Mouse (Mus musculus): ENCODE measurements around the gene Ndufaf2. TPM values are rescaled to one million over a fixed set of nuclear protein-coding genes. Genes with fewer than 3 reads are reported as not detected.

Ndufaf2 gene
- total and polyA plus RNA-seq, 3 experiments, result 37.1 to 117 (median 51.2) TPM

- Histone ChIP-seq H3K27ac (ENCODE audit: insufficient read depth, low read depth) (no peak overlapping the region), H3K4me1 (ENCODE audit: control insufficient read depth in 1 of 2, insufficient read depth in 2 of 2) (peaks cover 3 to 34% of the 10 kb centered on the region in 2 experiments; a peak in 3 of 4 replicates), H3K4me3 (replicated peaks in 1 of 3; ENCODE audit: low read depth in 2 of 3, low read length in 2 of 3, poor library complexity in 1 of 3) (no peak overlapping the region), H3K36me3 (replicated peaks in 1 of 2; ENCODE audit: control insufficient read depth in 1 of 2, insufficient read depth in 1 of 2, low read length in 1 of 2) (peaks cover 2 to 10% of the 10 kb centered on the region in 2 experiments), H3K4me2 (ENCODE audit: insufficient read depth, low read depth, poor library complexity, severe bottlenecking) (peak overlapping the region; percentile 72), H3K9ac (ENCODE audit: insufficient read depth, low read depth) (peak overlapping the region; percentile 38), H3K9me3 (replicated peaks; ENCODE audit: low read length) (peaks cover 4% of the 10 kb centered on the region), H3K79me2 (replicated peaks; ENCODE audit: control insufficient read depth, extremely low read depth, insufficient read depth, poor library complexity, severe bottlenecking) (peaks cover 2% of the 10 kb centered on the region; the same call in 1 of the 2 replicates), H3K27me3 (replicated peaks) (no peaks in the 10 kb centered on the region)
- DNase-seq (ENCODE audit: extremely low read depth), result no peak
- dilution Hi-C loops (cut with MboI; ENCODE audit: extremely low pct_ligation_motif_present, extremely low pct_unique_long_range_greater_than_20kb, low sequenced_read_pairs), result no loop called here
- no peak for TF ChIP-seq RAD21 (IDR thresholded peaks at IDR 0.05; ENCODE audit: low read depth, low read length)
- TF ChIP-seq CTCF (conservative IDR thresholded peaks at IDR 0.05 in 1 of 2, IDR thresholded peaks at IDR 0.05 in 1 of 2; ENCODE audit: low read depth in 2 of 2, low read length in 2 of 2), result no peak
- TF ChIP-seq TBP (conservative IDR thresholded peaks at IDR 0.05; ENCODE audit: low read depth, low read length), result no peak
- in situ Hi-C loops (cut with MboI; ENCODE audit: low pct_ligation_motif_present, low pct_unique_long_range_greater_than_20kb, low sequenced_read_pairs), result loop anchor here (25.0 kb wide), 2 partner anchors 670 to 1020 kb away; no protein-coding TSS in a partner anchor
These were observed 26.2 kb downstream of the Ndufaf2 start for GRCm38 (mm10) chr13:108132031-108132819.

- no peak overlapping the region for H3K4me3 ChIP-seq (replicated peaks in 1 of 3; ENCODE audit: low read depth in 2 of 3, low read length in 2 of 3, poor library complexity in 1 of 3)
- H3K27ac ChIP-seq (ENCODE audit: insufficient read depth, low read depth), result no peak overlapping the region
- H3K79me2 ChIP-seq (replicated peaks; ENCODE audit: control insufficient read depth, extremely low read depth, insufficient read depth, poor library complexity, severe bottlenecking), result peaks cover 2% of the 10 kb centered on the region; the same call in 1 of the 2 replicates
- peaks cover 2 to 15% of the 10 kb centered on the region in 2 experiments for H3K36me3 ChIP-seq (replicated peaks in 1 of 2; ENCODE audit: control insufficient read depth in 1 of 2, insufficient read depth in 1 of 2, low read length in 1 of 2)
- H3K4me1 ChIP-seq (ENCODE audit: control insufficient read depth in 1 of 2, insufficient read depth in 2 of 2), result peaks cover 3 to 30% of the 10 kb centered on the region in 2 experiments; a peak in 3 of 4 replicates
- H3K4me2 ChIP-seq (ENCODE audit: insufficient read depth, low read depth, poor library complexity, severe bottlenecking), result no peak overlapping the region
- H3K27me3 ChIP-seq (replicated peaks), result no peaks in the 10 kb centered on the region
- DNase-seq (ENCODE audit: extremely low read depth), result no peak
- TF ChIP-seq MEF2A (IDR thresholded peaks at IDR 0.05; ENCODE audit: borderline replicate concordance, low read depth, low read length) (no peak), RAD21 (IDR thresholded peaks at IDR 0.05; ENCODE audit: low read depth, low read length) (no peak), UBTF (IDR thresholded peaks at IDR 0.05; ENCODE audit: low read depth, low read length) (no peak)
- H3K9me3 ChIP-seq (replicated peaks; ENCODE audit: low read length), result peaks cover 4% of the 10 kb centered on the region
- no peak overlapping the region for H3K9ac ChIP-seq (ENCODE audit: insufficient read depth, low read depth)
- dilution Hi-C loops (cut with MboI; ENCODE audit: extremely low pct_ligation_motif_present, extremely low pct_unique_long_range_greater_than_20kb, low sequenced_read_pairs), result no loop called here
- in situ Hi-C loops (cut with MboI; ENCODE audit: low pct_ligation_motif_present, low pct_unique_long_range_greater_than_20kb, low sequenced_read_pairs), result loop anchor here (25.0 kb wide), 2 partner anchors 668 to 1018 kb away; no protein-coding TSS in a partner anchor
These were observed 27.7 kb downstream of the Ndufaf2 start for GRCm38 (mm10) chr13:108130737-108131136.

- peak; percentile 69 for DNase-seq (ENCODE audit: extremely low read depth)
- TF ChIP-seq ZMIZ1 (IDR thresholded peaks at IDR 0.05; ENCODE audit: low read depth, low read length) (no peak), NRF1 (IDR thresholded peaks at IDR 0.05; ENCODE audit: low read depth, low read length) (no peak), BHLHE40 (IDR thresholded peaks at IDR 0.05; ENCODE audit: low read depth, low read length) (no peak), TBP (conservative IDR thresholded peaks at IDR 0.05; ENCODE audit: low read depth, low read length) (0 out of 2 replicates have a peak, but pooled peaks have one; percentile 39), POLR2AphosphoS2 (IDR thresholded peaks at IDR 0.05; ENCODE audit: low read depth, low read length) (no peak), IRF4 (IDR thresholded peaks at IDR 0.05; ENCODE audit: low read depth, low read length) (no peak), ZC3H11A (IDR thresholded peaks at IDR 0.05; ENCODE audit: low read depth, low read length) (no peak), MAFK (IDR thresholded peaks at IDR 0.05; ENCODE audit: insufficient replicate concordance, low read length) (no peak), SIN3A (IDR thresholded peaks at IDR 0.05; ENCODE audit: low read length) (no peak), MAX (IDR thresholded peaks at IDR 0.05; ENCODE audit: low read length) (no peak), RAD21 (IDR thresholded peaks at IDR 0.05; ENCODE audit: low read depth, low read length) (peak; percentile 28), SMC3 (IDR thresholded peaks at IDR 0.05; ENCODE audit: low read depth, low read length) (peak; percentile 49), KAT2A (IDR thresholded peaks at IDR 0.05; ENCODE audit: insufficient replicate concordance, low read length) (no peak), ELF1 (IDR thresholded peaks at IDR 0.05; ENCODE audit: low read depth, low read length) (peak; percentile 75), TCF12 (IDR thresholded peaks at IDR 0.05; ENCODE audit: low read depth, low read length) (no peak), JUN (IDR thresholded peaks at IDR 0.05; ENCODE audit: insufficient read depth, low read depth, low read length) (no peak), MAZ (IDR thresholded peaks at IDR 0.05; ENCODE audit: low read depth, low read length) (no peak), JUND (conservative IDR thresholded peaks at IDR 0.05; ENCODE audit: low read depth, low read length) (no peak), CHD1 (IDR thresholded peaks at IDR 0.05; ENCODE audit: low read depth, low read length) (no peak)
These were observed 29.4 kb downstream of the Ndufaf2 start for GRCm38 (mm10) chr13:108129070-108129469.

More at GRCm38 (mm10) chr13:108129070-108129469, 29.4 kb downstream of the Ndufaf2 start:
- H3K27ac ChIP-seq (ENCODE audit: insufficient read depth, low read depth), result no peak overlapping the region
- in situ Hi-C loops (cut with MboI; ENCODE audit: low pct_ligation_motif_present, low pct_unique_long_range_greater_than_20kb, low sequenced_read_pairs), result loop anchor here (25.0 kb wide), 2 partner anchors 667 to 1017 kb away; no protein-coding TSS in a partner anchor
- dilution Hi-C loops (cut with MboI; ENCODE audit: extremely low pct_ligation_motif_present, extremely low pct_unique_long_range_greater_than_20kb, low sequenced_read_pairs), result no loop called here
- peak overlapping the region; percentile 90 for H3K4me2 ChIP-seq (ENCODE audit: insufficient read depth, low read depth, poor library complexity, severe bottlenecking)
- no peaks in the 10 kb centered on the region for H3K9me3 ChIP-seq (replicated peaks; ENCODE audit: low read length)
- no peaks in the 10 kb centered on the region; the same call in 1 of the 2 replicates for H3K79me2 ChIP-seq (replicated peaks; ENCODE audit: control insufficient read depth, extremely low read depth, insufficient read depth, poor library complexity, severe bottlenecking)
- H3K27me3 ChIP-seq (replicated peaks), result no peaks in the 10 kb centered on the region
- peak overlapping the region in 2 of 3 experiments; percentile 20 to 37 for H3K4me3 ChIP-seq (replicated peaks in 1 of 3; ENCODE audit: low read depth in 2 of 3, low read length in 2 of 3, poor library complexity in 1 of 3)
- H3K36me3 ChIP-seq (replicated peaks in 1 of 2; ENCODE audit: control insufficient read depth in 1 of 2, insufficient read depth in 1 of 2, low read length in 1 of 2), result peaks cover 0 to 15% of the 10 kb centered on the region in 2 experiments
- peaks cover 0 to 16% of the 10 kb centered on the region in 2 experiments; a peak in 2 of 4 replicates for H3K4me1 ChIP-seq (ENCODE audit: control insufficient read depth in 1 of 2, insufficient read depth in 2 of 2)
- H3K9ac ChIP-seq (ENCODE audit: insufficient read depth, low read depth), result peak overlapping the region; percentile 40; the same call in 1 of the 2 replicates

Data from CH12.LX (cell line).